ENCODE assay signal across 17 mouse cellular contexts in genomic region chr10:99118697-99119096, GRCm38 (mm10). TPM values are rescaled to one million over a fixed set of nuclear protein-coding genes. Genes with fewer than 3 reads are reported as not detected.
DNase-seq lines count a peak whose midpoint lies in the region; ATAC-seq lines count a peak whose summit lies in the region.
"Had no signal": no experiment of that assay in that cellular context is flagged by ENCODE, and none has a peak within 500 bp of the region (broad histone marks: within the 10 kb centered on the region; RNA-seq: fewer than 3 reads in every experiment).

No protein-coding gene starts in this region.

- H3K4me1 ChIP-seq in kidney, embryonic 15.5 days, result peaks cover 45% of the 10 kb centered on the region
- peaks cover 31% of the 10 kb centered on the region for H3K4me1 ChIP-seq in embryonic facial prominence, embryonic 12.5 days
- peaks cover 44% of the 10 kb centered on the region for H3K4me1 ChIP-seq in limb, embryonic 12.5 days (replicated peaks)

- no peaks in the 10 kb centered on the region for H3K27me3 ChIP-seq in kidney, embryonic 15.5 days
- no peaks in the 10 kb centered on the region for H3K27me3 ChIP-seq in embryonic facial prominence, embryonic 12.5 days
- H3K27me3 ChIP-seq in limb, embryonic 12.5 days, result no peaks in the 10 kb centered on the region
- H3K27me3 ChIP-seq: neural tube, embryonic 13.5 days had no signal

- no peak overlapping the region for H3K4me2 ChIP-seq in kidney, embryonic 15.5 days
- H3K4me2 ChIP-seq in embryonic facial prominence, embryonic 12.5 days (replicated peaks), result 0 out of 2 replicates have a peak overlapping the region, but pooled peaks have one; percentile 19
- H3K4me2 ChIP-seq in limb, embryonic 12.5 days, result peak overlapping the region; percentile 6; the same call in 1 of the 2 replicates
- H3K4me2 ChIP-seq: liver, embryonic 11.5 days; neural tube, embryonic 13.5 days had no signal

- no peak overlapping the region for H3K4me3 ChIP-seq in kidney, embryonic 15.5 days (replicated peaks)
- H3K4me3 ChIP-seq in embryonic facial prominence, embryonic 12.5 days, result no peak overlapping the region
- no peak overlapping the region for H3K4me3 ChIP-seq in limb, embryonic 12.5 days (replicated peaks)
- H3K4me3 ChIP-seq: neural tube, embryonic 13.5 days had no signal

- 44% methylated on average over 6 of the region's 6 CpGs for WGBS in kidney, embryonic 15.5 days
- 38% methylated on average over 6 of the region's 6 CpGs for WGBS in embryonic facial prominence, embryonic 12.5 days
- WGBS in limb, embryonic 12.5 days, result 21% methylated on average over 6 of the region's 6 CpGs

- peak overlapping the region; percentile 51; the same call in 1 of the 2 replicates for H3K27ac ChIP-seq in kidney, embryonic 15.5 days
- H3K27ac ChIP-seq in embryonic facial prominence, embryonic 12.5 days, result peak overlapping the region; percentile 11; the same call in 1 of the 2 replicates
- H3K27ac ChIP-seq in limb, embryonic 12.5 days, result peak overlapping the region; percentile 24; the same call in 1 of the 2 replicates
- H3K27ac ChIP-seq: neural tube, embryonic 13.5 days had no signal

- H3K9me3 ChIP-seq in kidney, embryonic 15.5 days (replicated peaks), result no peaks in the 10 kb centered on the region
- H3K9me3 ChIP-seq in embryonic facial prominence, embryonic 12.5 days, result no peaks in the 10 kb centered on the region
- H3K9me3 ChIP-seq in limb, embryonic 12.5 days, result no peaks in the 10 kb centered on the region
- H3K9me3 ChIP-seq: neural tube, embryonic 13.5 days had no signal

- ATAC-seq in kidney, embryonic 15.5 days (replicated peaks; ENCODE audit: low FRiP score), result peak; percentile 20
- 0 out of 2 replicates have a peak, but pooled peaks have one; percentile 62 for ATAC-seq in embryonic facial prominence, embryonic 12.5 days (ENCODE audit: insufficient number of reproducible peaks, insufficient read depth, low FRiP score, low TSS enrichment)
- ATAC-seq in limb, embryonic 12.5 days (ENCODE audit: insufficient number of reproducible peaks, insufficient read depth, low FRiP score, low TSS enrichment, low read depth), result peak; percentile 67; the same call in 1 of the 2 replicates
- ATAC-seq: midbrain, embryonic 16.5 days had no signal

- no peak for DNase-seq in kidney, postnatal 14 days
- DNase-seq in thymus, postnatal 14 days, result peak; percentile 50
- DNase-seq in urinary bladder, adult 2 months (ENCODE audit: low spot score), result no peak
- no peak for DNase-seq in left cerebral cortex, adult 11 months (ENCODE audit: low spot score)
- DNase-seq in kidney, adult 8-10 months, result no peak
- DNase-seq: cerebellum, adult 11 months; gastrocnemius, postnatal 25 days; kidney, postnatal 10 days; lung, postnatal 14 days had no signal

- no peak overlapping the region for H3K9ac ChIP-seq in kidney, embryonic 15.5 days
- H3K9ac ChIP-seq in embryonic facial prominence, embryonic 12.5 days, result no peak overlapping the region
- no peak overlapping the region for H3K9ac ChIP-seq in limb, embryonic 12.5 days (replicated peaks)
- H3K9ac ChIP-seq: neural tube, embryonic 13.5 days had no signal

- no peaks in the 10 kb centered on the region for H3K36me3 ChIP-seq in kidney, embryonic 15.5 days
- H3K36me3 ChIP-seq in embryonic facial prominence, embryonic 12.5 days, result no peaks in the 10 kb centered on the region
- no peaks in the 10 kb centered on the region for H3K36me3 ChIP-seq in limb, embryonic 12.5 days
- H3K36me3 ChIP-seq: neural tube, embryonic 13.5 days had no signal

RNA-seq across cellular contexts. Expression of gene Phxr2, which starts 7.4 kb away (rescaled TPM):
- polyA plus RNA-seq in kidney, embryonic 15.5 days (2015; fragmentation: Nextera tagmentation; extraction: Ambion mirVana), result not detected in 2 replicates
- polyA plus RNA-seq in embryonic facial prominence, embryonic 12.5 days (2016; fragmentation: Nextera tagmentation; extraction: Ambion mirVana), result 0.18 TPM in 1 of 2 replicates, not detected in the other
- polyA plus RNA-seq in limb, embryonic 12.5 days (2016; fragmentation: Nextera tagmentation; extraction: Ambion mirVana), result 0.18 TPM in 1 of 2 replicates, not detected in the other
- not detected in 2 replicates for polyA plus RNA-seq in urinary bladder, adult 2 months (2012; rRNA removed)
- polyA plus RNA-seq: heart, embryonic 14.5 days; hindbrain, embryonic 11.5 days; midbrain, embryonic 16.5 days; neural tube, embryonic 13.5 days had no signal

RNA-seq across cellular contexts. Expression of gene Galnt4, which starts 10.7 kb away (rescaled TPM):
- 11.1 and 12.1 TPM in 2 replicates for polyA plus RNA-seq in kidney, embryonic 15.5 days (2015; fragmentation: Nextera tagmentation; extraction: Ambion mirVana)
- 8.1 and 9.5 TPM in 2 replicates for polyA plus RNA-seq in embryonic facial prominence, embryonic 12.5 days (2016; fragmentation: Nextera tagmentation; extraction: Ambion mirVana)
- 7.7 and 8.4 TPM in 2 replicates for polyA plus RNA-seq in limb, embryonic 12.5 days (2016; fragmentation: Nextera tagmentation; extraction: Ambion mirVana)
- polyA plus RNA-seq in urinary bladder, adult 2 months (2012; rRNA removed), result 4.8 and 8.2 TPM in 2 replicates

RNA-seq across cellular contexts. Expression of gene Poc1b, which starts 11.9 kb away (rescaled TPM):
- 21.7 and 25.5 TPM in 2 replicates for polyA plus RNA-seq in kidney, embryonic 15.5 days (2015; fragmentation: Nextera tagmentation; extraction: Ambion mirVana)
- polyA plus RNA-seq in embryonic facial prominence, embryonic 12.5 days (2016; fragmentation: Nextera tagmentation; extraction: Ambion mirVana), result 19.4 and 21.1 TPM in 2 replicates
- 22.7 and 26.8 TPM in 2 replicates for polyA plus RNA-seq in limb, embryonic 12.5 days (2016; fragmentation: Nextera tagmentation; extraction: Ambion mirVana)
- polyA plus RNA-seq in urinary bladder, adult 2 months (2012; rRNA removed), result 16.6 and 19.3 TPM in 2 replicates
